Mouse (Mus musculus) adrenal gland, adult (tissue): ENCODE results near the gene Ddit4l.
"Not testable (repeated sequence)": the region's sequence is repeated elsewhere in the genome, so short reads cannot be mapped to it uniquely, and the experiment has no call there.

Source experiments
- DNase-seq, 2 experiments: peaks; one replicate each; pipeline ENCODE4 v3.0.0; 2022 to 2023; ENCODE audit warnings: low spot score in 1 of 2; ENCODE audit not compliant: inconsistent age in 2 of 2

Ddit4l gene

GRCm38 (mm10) chr3:137644947-137645346 lies 23.5 kb downstream of the Ddit4l start:
- DNase-seq = no peak

- peak in 1 of 2 experiments; percentile 10 for DNase-seq
Measured at GRCm38 (mm10) chr3:137647427-137648100, 26.2 kb downstream of the Ddit4l start.

- peak in 1 of 2 experiments; percentile 8 for DNase-seq
Measured at GRCm38 (mm10) chr3:137649112-137649511, 27.7 kb downstream of the Ddit4l start.

GRCm38 (mm10) chr3:137652853-137653252 lies 31.4 kb downstream of the Ddit4l start:
- peak in 1 of 2 experiments; percentile 7 for DNase-seq

GRCm38 (mm10) chr3:137671224-137671623 lies 49.8 kb downstream of the Ddit4l start, which contains the start of gene Gm21962:
Gene Gm21962 (plus strand): TSS chr3:137671524.
- not testable (repeated sequence) for DNase-seq
